Mouse (Mus musculus) stomach, postnatal 0 days (tissue): Measurements from ENCODE around the gene Pank3.
A peak's percentile ranks its signal among the peaks of the same experiment; 100 is the strongest.

Experiments
- CTCF ChIP-seq: IDR thresholded peaks from 2 replicates; pipeline ENCODE4 v1.5.1; 2016; ENCODE audit warnings: antibody characterized with exemption, low read depth, mild to moderate bottlenecking, moderate library complexity
- EP300 ChIP-seq: optimal IDR thresholded peaks from 2 replicates; pipeline ENCODE3; 2016; ENCODE audit warnings: antibody characterized with exemption

GRCm38 (mm10) chr11:35738102-35738501, 31.2 kb upstream of the Pank3 start:
- TF ChIP-seq CTCF (no peak), EP300 (peak; percentile 69)
